ENCODE assay signal across 8 mouse cellular contexts in the genomic region with DNA sequence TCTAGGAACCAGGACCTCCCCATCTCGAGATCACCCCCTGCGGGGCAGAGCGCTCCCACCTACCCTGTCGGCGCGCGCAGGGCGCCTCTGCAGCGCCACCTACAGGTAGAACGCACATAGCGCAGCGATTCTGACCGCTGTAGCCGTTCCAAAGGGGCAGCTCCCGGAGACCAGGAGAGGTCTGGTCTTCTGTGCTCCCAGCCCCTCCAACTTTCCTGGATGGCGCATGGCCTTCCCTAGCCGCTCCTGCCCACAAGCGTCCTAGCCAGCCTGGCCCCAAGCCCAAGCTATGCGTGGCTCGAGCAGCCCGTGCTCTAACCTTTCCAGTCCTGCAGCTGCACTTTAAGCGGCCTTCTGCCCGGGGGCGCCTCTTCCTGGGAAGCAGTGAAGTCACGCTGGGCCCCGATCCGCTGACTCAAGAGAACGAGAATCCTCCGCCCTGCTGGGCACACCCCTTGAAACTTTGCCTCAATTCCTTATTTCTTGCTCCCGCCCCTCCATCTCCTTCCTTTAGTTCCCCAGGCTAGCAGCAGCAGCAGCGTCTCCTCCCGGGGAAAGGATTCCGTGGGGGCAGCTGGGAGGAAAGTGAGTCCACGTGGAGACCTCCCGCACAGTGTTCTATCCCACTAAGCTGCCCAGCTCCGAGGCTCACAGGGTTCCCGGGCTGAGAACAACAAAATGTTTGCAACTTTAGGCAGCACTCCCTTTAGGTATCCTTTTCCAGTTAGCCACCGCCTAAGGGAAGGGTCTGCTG. TPM values are rescaled to one million over a fixed set of nuclear protein-coding genes. Genes with fewer than 3 reads are reported as not detected.
DNase-seq lines count a peak whose midpoint lies in the region; ATAC-seq and TF ChIP-seq lines count a peak whose summit lies in the region.

A gene (minus strand): TSS at position 379 of the 754 bp plus-strand sequence.

- peak; percentile 28 for DNase-seq in right cerebral cortex, adult 18-20 months
- DNase-seq in right cerebral cortex, postnatal 36 days (ENCODE audit: low spot score in 2 of 2): no peak
- DNase-seq in embryo, embryonic 11 days: peak; percentile 82
- DNase-seq in heart, adult 2 months: peak; percentile 77 to 83
- peak; percentile 58 for DNase-seq in kidney, adult 18-20 months
- peak; percentile 67 for DNase-seq in limb, embryonic 14.5 days (ENCODE audit: low spot score)
- DNase-seq in midbrain, postnatal 0 days (ENCODE audit: low spot score): peak; percentile 60
- DNase-seq in spleen, postnatal 14 days (ENCODE audit: low spot score in 2 of 2): peak; percentile 35 to 65

- H3K9me3 ChIP-seq in limb, embryonic 14.5 days (ENCODE audit: control insufficient read depth, low read length): no peaks in the 10 kb centered on the region
- H3K9me3 ChIP-seq in midbrain, postnatal 0 days (ENCODE audit: low read length): no peaks in the 10 kb centered on the region

- peak within 1 kb of the TSS; percentile 41 for H3K4me3 ChIP-seq in heart, adult 2 months
- peak within 1 kb of the TSS; percentile 36 for H3K4me3 ChIP-seq in limb, embryonic 14.5 days (replicated peaks; ENCODE audit: low read length)
- H3K4me3 ChIP-seq in midbrain, postnatal 0 days (ENCODE audit: low read depth, low read length): peak within 1 kb of the TSS; percentile 33

- H3K4me1 ChIP-seq in heart, adult 2 months (ENCODE audit: control insufficient read depth, insufficient read depth, low read length): peaks cover 1% of the 10 kb centered on the region
- H3K4me1 ChIP-seq in limb, embryonic 14.5 days (ENCODE audit: control insufficient read depth, insufficient read depth, low read length): no peaks in the 10 kb centered on the region
- H3K4me1 ChIP-seq in midbrain, postnatal 0 days (ENCODE audit: insufficient read depth, low read length): no peaks in the 10 kb centered on the region

- intact Hi-C loops in heart, adult 2 months (cut with DNase I): loop anchor here (2.0 kb wide), 1 partner anchor 40 kb away; no protein-coding TSS in a partner anchor

- H3K27ac ChIP-seq in heart, adult 2 months: peak within 1 kb of the TSS; percentile 31
- H3K27ac ChIP-seq in limb, embryonic 14.5 days (replicated peaks; ENCODE audit: low read depth, low read length): no peak within 1 kb of the TSS
- H3K27ac ChIP-seq in midbrain, postnatal 0 days (ENCODE audit: low read depth, low read length): no peak within 1 kb of the TSS

- TF ChIP-seq POLR2A in heart, adult 2 months (IDR thresholded peaks at IDR 0.05; ENCODE audit: insufficient read depth, low read depth, low read length): no peak
- TF ChIP-seq POLR2A in limb, embryonic 14.5 days (IDR thresholded peaks at IDR 0.05; ENCODE audit: borderline replicate concordance, extremely low read depth, insufficient read depth, insufficient read length): no peak

- no peak; the same call in none of the 2 replicates for TF ChIP-seq CTCF in heart, adult 2 months (IDR thresholded peaks at IDR 0.05)
- TF ChIP-seq CTCF in midbrain, postnatal 0 days (IDR thresholded peaks at IDR 0.05): peak; percentile 87

- peak within 1 kb of the TSS; percentile 79 for H3K9ac ChIP-seq in heart, adult 2 months (ENCODE audit: low read depth, low read length)
- H3K9ac ChIP-seq in limb, embryonic 14.5 days (ENCODE audit: low read depth, low read length, severe bottlenecking): peak within 1 kb of the TSS; percentile 53
- no peak within 1 kb of the TSS for H3K9ac ChIP-seq in midbrain, postnatal 0 days (replicated peaks; ENCODE audit: low read length, poor library complexity, severe bottlenecking)

- H3K4me2 ChIP-seq in limb, embryonic 14.5 days (replicated peaks; ENCODE audit: low read depth, low read length, severe bottlenecking): peak within 1 kb of the TSS; percentile 60
- H3K4me2 ChIP-seq in midbrain, postnatal 0 days (ENCODE audit: low read depth, low read length, poor library complexity, severe bottlenecking): peak within 1 kb of the TSS; percentile 63

- peak; percentile 87 for ATAC-seq in limb, embryonic 14.5 days (ENCODE audit: low FRiP score, low read depth)
- peak; percentile 71 for ATAC-seq in midbrain, postnatal 0 days (ENCODE audit: low FRiP score)

- H3K27me3 ChIP-seq in heart, adult 2 months (ENCODE audit: control insufficient read depth, insufficient read depth, low read length): no peaks in the 10 kb centered on the region
- H3K27me3 ChIP-seq in limb, embryonic 14.5 days (ENCODE audit: control insufficient read depth, insufficient read depth, low read length): no peaks in the 10 kb centered on the region
- H3K27me3 ChIP-seq in midbrain, postnatal 0 days (ENCODE audit: insufficient read depth, low read length): no peaks in the 10 kb centered on the region

- no peak for TF ChIP-seq EP300 in heart, adult 2 months (IDR thresholded peaks at IDR 0.05; ENCODE audit: insufficient read depth, low read depth, low read length)

- no peaks in the 10 kb centered on the region for H3K79me2 ChIP-seq in heart, adult 2 months (replicated peaks; ENCODE audit: control insufficient read depth, insufficient read depth, low read length)

- H3K36me3 ChIP-seq in heart, adult 2 months (ENCODE audit: control insufficient read depth, insufficient read depth, low read length): no peaks in the 10 kb centered on the region
- H3K36me3 ChIP-seq in limb, embryonic 14.5 days (ENCODE audit: control insufficient read depth, insufficient read depth, low read length): no peaks in the 10 kb centered on the region
- H3K36me3 ChIP-seq in midbrain, postnatal 0 days (ENCODE audit: insufficient read depth, low read length): no peaks in the 10 kb centered on the region

- WGBS in heart, adult 2 months: 22% methylated on average over 38 of the region's 38 CpGs
- 26% methylated on average over 29 of the region's 38 CpGs for WGBS in limb, embryonic 14.5 days
- WGBS in midbrain, postnatal 0 days: 21% methylated on average over 38 of the region's 38 CpGs

RNA-seq across cellular contexts. Expression of the gene that starts here (rescaled TPM):
- 1 to 10 TPM; 4.5 to 5.0 TPM for total RNA-seq in heart, adult 2 months (2021)
- 7.6 and 8.3 TPM in 2 replicates for polyA plus RNA-seq in heart, adult 2 months (2012; rRNA removed)
- polyA plus RNA-seq in limb, embryonic 14.5 days (2012; rRNA removed): 24.3 and 29.6 TPM in 2 replicates
- 11.1 and 12.0 TPM in 2 replicates for polyA plus RNA-seq in limb, embryonic 14.5 days (2014; fragmentation: Nextera tagmentation; extraction: Ambion mirVana)
- 0.99 and 1.2 TPM in 2 replicates for total RNA-seq in midbrain, postnatal 0 days (2014; rRNA removed)
- 0.22 and 0.23 TPM in 2 replicates for polyA plus RNA-seq in midbrain, postnatal 0 days (2015; fragmentation: Nextera tagmentation; extraction: Ambion mirVana)

Comparison
In these comparisons a context has a peak if more than half of its experiments do, and no peak if none do; other contexts are left out.
1. DNase-seq: peak in right cerebral cortex, adult 18-20 months (single experiment), embryo, embryonic 11 days (single experiment), heart, adult 2 months (2 of 2), kidney, adult 18-20 months (single experiment), limb, embryonic 14.5 days (single experiment), midbrain, postnatal 0 days (single experiment) and spleen, postnatal 14 days (2 of 2); none in right cerebral cortex, postnatal 36 days (0 of 2).
2. Peak in every context shown above with its lines, with median percentiles within 50 percentile points of each other: H3K4me3 ChIP-seq.